Mouse (Mus musculus) heart, postnatal 4 days (tissue): ENCODE measurements at regions not wholly inside any gene's neighbourhood (a gene's known extent, or its start where the extent isn't known, plus 50 kb on each side); places are given as distances from the start of the nearest gene placed in this dataset.
A peak's percentile ranks its signal among the peaks of the same experiment; 100 is the strongest.
"Not testable (repeated sequence)": the region's sequence is repeated elsewhere in the genome, so short reads cannot be mapped to it uniquely, and the experiment has no call there.

Experiments
- DNase-seq: peaks from one replicate; pipeline ENCODE4 v3.0.0; 2021

GRCm38 (mm10) chr12:77526581-77526980 is 288.7 kb downstream of the Fut8 start:
- not testable (repeated sequence) for DNase-seq

- DNase-seq = no peak
These were observed 289.6 kb downstream of the Fut8 start for GRCm38 (mm10) chr12:77527499-77527898.

GRCm38 (mm10) chr12:77527953-77528865 is 290.3 kb downstream of the Fut8 start:
- DNase-seq = no peak

DNA sequence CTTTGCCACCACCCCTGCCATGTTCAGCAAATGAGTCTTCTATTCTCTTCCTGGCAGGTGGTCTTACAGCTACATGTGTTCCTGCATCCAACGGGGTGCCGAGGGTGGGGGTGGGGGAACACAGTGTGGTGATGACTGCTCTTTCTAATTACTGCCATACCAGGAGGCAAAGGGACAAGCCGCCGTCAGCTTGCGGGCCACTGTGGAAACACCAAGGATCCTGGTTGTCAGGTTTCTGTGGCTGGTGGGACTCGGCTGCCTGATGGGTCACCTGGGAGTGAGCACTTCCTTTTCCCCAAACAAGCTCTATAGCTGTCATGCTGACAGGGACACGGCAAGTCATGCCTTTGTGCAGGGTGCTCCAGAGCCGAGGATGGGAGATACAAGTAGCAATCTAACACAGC is 290.9 kb downstream of the Fut8 start:
- DNase-seq = no peak

GRCm38 (mm10) chr12:77529414-77529813 is 291.5 kb downstream of the Fut8 start:
- DNase-seq = no peak

- no peak for DNase-seq
These were observed 292.0 kb downstream of the Fut8 start for GRCm38 (mm10) chr12:77529955-77530354.

- peak; percentile 40 for DNase-seq
These were observed 293.4 kb downstream of the Fut8 start for GRCm38 (mm10) chr12:77531294-77531693.

DNA sequence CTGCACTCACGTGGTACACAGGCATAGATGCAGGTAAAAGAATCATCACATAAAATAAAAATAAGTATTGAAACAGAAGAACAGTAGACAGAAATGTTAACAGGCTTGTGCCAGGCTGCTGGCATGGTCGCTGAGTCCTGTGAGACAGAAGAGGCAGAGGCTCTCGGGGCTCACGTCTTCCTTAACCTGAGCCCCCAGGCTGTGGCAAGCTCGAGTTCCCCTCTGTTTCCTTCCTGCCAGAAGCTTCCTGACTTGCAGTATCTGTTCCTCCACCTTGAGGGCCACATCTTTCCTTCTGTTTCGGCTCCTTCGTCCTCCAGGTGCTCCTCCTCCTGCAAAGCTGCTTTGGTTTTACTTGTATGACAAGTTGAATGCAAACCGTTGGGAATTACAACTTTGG is 294.6 kb downstream of the Fut8 start:
- DNase-seq = no peak

GRCm38 (mm10) chr12:77533606-77534005 is 295.7 kb downstream of the Fut8 start:
- DNase-seq = no peak

- DNase-seq = no peak
These were observed 296.2 kb downstream of the Fut8 start for GRCm38 (mm10) chr12:77534079-77534478.

GRCm38 (mm10) chr12:77535147-77535546 is 297.2 kb downstream of the Fut8 start:
- DNase-seq = no peak

DNA sequence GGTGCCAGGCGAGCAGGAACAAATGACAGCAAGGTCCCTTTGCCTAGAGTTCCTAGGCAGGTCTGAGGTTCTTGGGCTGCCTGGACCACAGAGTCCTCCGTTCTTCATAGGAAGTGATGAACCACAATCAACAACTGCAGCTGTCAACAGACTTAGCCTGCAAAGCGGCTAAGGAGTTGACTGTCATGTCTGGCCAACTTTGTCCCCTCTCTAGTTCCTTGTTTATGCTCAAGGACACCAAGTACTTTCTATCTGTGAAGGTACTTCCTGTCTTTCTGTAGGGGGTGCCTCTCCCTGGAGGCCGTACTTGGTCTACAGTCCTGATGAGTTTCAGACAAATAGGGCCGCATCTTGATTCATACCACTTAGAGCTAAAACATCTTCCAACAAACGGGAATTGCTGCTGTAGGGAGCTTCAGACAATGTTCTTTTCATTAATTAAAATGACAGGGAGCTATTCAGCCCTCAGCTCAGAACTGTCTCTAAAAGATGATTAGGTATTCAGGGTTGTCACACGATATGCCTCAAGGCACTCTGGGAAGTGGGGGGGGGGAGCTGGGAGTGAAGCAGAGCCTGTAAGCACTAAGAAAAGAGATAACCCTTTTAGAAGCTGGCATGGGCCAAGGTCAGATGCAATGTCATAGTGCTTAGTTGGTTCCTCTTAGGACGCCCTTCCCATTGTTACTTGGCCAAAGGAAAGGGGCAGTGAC is 299.4 kb downstream of the Fut8 start:
- DNase-seq = no peak

DNA sequence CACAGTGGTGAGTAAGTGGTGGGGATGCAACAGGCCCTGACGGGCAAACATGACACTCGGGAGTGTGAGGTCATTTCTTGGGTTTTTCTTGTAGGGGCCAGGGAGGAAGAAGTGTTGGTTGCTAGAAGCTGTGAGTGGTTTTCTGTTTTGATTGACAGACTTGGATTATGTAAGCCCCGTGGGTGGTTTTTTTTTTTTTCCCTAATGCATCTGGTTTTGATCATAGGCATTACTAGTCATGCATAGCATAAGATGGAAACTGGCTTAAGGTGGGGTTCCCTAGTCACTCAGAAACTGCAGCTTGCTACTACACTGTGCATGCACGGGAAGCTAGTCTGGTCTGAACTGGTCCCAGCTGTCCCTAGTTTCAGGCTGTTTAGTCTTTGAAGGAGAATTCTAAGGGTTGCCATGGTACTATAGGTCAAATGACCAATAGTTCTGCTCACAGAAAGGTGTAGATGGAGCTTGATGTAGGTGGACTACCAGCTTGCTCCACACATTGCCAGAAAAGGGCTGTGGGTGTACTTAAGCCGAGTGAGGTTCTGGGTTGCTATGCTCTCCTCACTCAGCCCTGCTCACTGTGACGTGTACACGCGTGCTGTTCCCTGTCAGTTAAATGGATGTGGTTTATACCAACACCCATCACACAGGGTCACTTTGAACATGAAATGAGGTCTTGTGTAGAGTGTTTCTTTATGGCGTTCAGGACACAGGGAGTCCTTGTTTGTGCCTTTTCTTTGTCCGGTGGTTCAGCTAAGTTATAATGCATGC is 301.9 kb downstream of the Fut8 start:
- DNase-seq = no peak

DNA sequence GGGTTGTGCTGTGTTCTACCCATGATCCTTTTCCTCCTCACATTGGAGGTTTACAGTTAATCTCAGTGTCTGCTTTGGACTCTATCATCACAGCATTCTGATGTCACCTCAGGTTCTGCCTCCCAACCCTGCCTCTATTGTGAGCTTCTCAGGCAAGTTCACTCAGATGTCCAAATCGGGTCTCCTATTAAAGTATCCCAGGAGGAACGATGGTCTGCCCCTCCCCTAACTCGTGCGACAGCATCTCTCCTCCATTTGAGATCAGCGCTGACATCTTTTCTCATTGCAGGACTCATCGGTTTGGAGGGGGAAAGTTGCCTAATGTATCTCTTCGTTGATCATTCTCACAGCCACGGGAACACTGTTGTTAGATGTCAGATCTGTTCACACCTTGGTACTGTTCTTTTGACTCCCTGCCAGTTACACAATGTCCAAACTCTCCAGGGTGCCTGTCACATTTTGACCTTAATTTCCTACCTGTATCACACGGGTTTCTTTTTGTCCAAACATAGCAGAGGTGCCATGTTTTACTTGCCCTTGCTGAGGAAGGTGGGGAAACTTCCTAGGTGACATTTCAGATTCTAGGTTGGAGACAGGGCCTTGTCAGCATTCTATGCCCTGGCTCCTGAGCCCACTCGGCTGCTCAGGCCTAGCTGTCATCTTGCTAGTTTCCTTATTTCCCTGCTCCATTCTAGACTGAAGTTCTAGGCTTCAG is 303.3 kb downstream of the Fut8 start:
- no peak for DNase-seq

- DNase-seq = no peak
These were observed 303.9 kb downstream of the Fut8 start for GRCm38 (mm10) chr12:77541826-77542225.

- no peak for DNase-seq
These were observed 305.7 kb downstream of the Fut8 start for GRCm38 (mm10) chr12:77543651-77544050.

GRCm38 (mm10) chr12:77546165-77546564 is 308.2 kb downstream of the Fut8 start:
- DNase-seq = no peak

DNA sequence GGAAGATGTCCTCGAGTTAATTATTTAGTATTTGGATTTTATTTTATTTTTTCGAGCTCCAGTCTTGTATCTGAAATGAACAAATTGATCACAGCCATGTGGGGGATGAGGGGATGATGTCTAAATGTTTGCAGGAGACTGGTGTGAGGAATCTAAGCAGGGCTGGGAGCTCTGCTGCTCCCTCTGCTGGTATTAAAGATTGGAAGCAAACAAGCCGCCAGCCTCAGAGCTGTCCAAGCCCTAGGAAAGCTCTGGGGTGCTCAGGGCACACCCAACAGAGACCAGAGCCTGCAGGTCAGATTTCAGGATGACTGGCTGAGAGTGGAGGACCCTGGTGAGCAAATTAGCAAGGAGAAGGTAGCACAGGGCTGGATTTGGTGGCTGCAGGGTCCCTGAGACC is 330.4 kb downstream of the Fut8 start:
- DNase-seq = peak; percentile 57

DNA sequence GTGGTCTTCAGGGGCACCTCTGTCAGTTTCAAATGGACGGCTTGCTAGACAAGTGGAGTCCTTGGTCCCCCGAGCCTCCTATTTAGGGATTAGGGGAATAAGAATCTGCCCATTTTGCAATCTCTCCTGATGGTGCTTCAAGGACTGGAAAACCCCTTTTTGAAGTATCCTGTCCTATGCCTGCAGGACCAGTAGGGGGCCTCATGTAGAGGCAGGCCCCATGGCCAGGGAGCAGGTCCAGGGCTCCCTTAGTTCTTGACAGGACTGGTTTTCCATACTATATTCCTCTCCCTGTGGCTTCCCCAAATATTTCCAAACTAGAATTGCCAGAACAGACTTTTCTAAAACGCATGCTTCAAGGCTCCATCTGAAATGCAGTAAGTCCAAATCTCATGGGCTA is 332.6 kb downstream of the Fut8 start:
- DNase-seq = peak; percentile 12

- DNase-seq = no peak
These were observed 333.1 kb downstream of the Fut8 start for GRCm38 (mm10) chr12:77571071-77571470.

DNA sequence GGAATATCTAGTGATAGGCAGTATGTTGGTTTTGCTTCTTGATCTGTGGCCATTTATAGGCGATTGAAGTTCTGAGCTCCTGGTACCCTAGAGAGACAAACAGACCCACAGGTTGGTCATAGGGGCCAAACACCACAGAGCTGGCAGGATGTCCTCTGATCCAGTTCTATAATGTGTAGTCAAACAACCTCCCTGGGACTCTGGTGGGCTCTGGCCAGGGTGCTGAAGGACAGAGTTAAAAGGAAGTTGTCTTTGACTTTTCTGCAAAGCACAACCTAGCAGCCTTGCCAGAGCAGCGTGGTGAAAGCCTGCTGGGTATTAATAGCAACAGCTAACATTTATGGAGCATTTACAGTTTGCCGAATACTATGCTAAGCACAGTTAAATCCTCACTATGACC is 337.1 kb downstream of the Fut8 start:
- peak; percentile 52 for DNase-seq

DNA sequence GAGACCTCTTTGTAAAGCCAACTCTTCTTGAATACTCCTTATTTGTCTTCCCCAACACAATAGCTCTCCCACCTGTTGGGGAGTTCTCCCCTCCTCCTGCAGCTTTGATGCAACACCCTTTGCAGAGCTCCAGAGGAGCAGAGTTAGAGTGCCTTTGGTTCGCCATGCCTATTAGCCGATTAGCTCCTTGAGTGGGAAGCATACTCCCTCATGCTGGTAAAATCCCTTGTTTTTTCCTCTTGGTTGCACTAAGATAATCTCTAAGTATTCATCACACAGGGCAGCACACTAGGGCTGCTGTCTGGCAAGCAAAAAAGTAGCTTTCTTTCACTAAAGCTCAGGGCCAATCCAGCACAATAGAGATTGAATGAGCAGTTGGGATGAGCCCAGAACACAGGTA is 350.4 kb downstream of the Fut8 start:
- DNase-seq = no peak
